Mouse (Mus musculus) mature B cell (primary cell): ENCODE data around the gene Mpig6b.

Source experiments
- in situ Hi-C: fragments of 300-500 bp; cut with MboI; formaldehyde crosslinking; loops from 2 replicates; pipeline ENCODE4 v1.14.3; 2019

Gene Mpig6b

GRCm38 (mm10) chr17:35060071-35060470 lies 5.9 kb downstream of the Mpig6b start:
- in situ Hi-C loops, result loop anchor here (5.0 kb wide), 1 partner anchor 38 kb away; no protein-coding TSS in a partner anchor

GRCm38 (mm10) chr17:35058911-35059892 lies 6.8 kb downstream of the Mpig6b start, which contains the start of gene Ddah2:
Gene Ddah2 (plus strand): TSS chr17:35059035.
- in situ Hi-C loops, result loop anchor here (10.0 kb wide), 1 partner anchor 54 kb away; the partner anchor contains the start of gene Vars

GRCm38 (mm10) chr17:35058316-35058715 lies 7.7 kb downstream of the Mpig6b start:
- in situ Hi-C loops, result loop anchor here (10.0 kb wide), 1 partner anchor 54 kb away; the partner anchor contains the start of gene Vars

GRCm38 (mm10) chr17:35057090-35057489 lies 8.9 kb downstream of the Mpig6b start:
- in situ Hi-C loops, result loop anchor here (10.0 kb wide), 1 partner anchor 52 kb away; the partner anchor contains the start of gene Vars

GRCm38 (mm10) chr17:35055691-35056495 lies 10.1 kb downstream of the Mpig6b start:
- in situ Hi-C loops, result loop anchor here (10.0 kb wide), 1 partner anchor 51 kb away; the partner anchor contains the start of gene Vars

- in situ Hi-C loops, result loop anchor here (10.0 kb wide), 1 partner anchor 48 kb away; the partner anchor contains the start of gene Vars
Observed at GRCm38 (mm10) chr17:35052271-35052798, 13.6 kb downstream of the Mpig6b start.

- in situ Hi-C loops, result loop anchor here (10.0 kb wide), 1 partner anchor 47 kb away; the partner anchor contains the start of gene Vars
Observed at GRCm38 (mm10) chr17:35051156-35052086, 14.6 kb downstream of the Mpig6b start.

GRCm38 (mm10) chr17:35050126-35050750 lies 15.7 kb downstream of the Mpig6b start:
- in situ Hi-C loops, result loop anchor here (10.0 kb wide), 1 partner anchor 45 kb away; the partner anchor contains the start of gene Vars

- in situ Hi-C loops, result loop anchor here (10.0 kb wide), 1 partner anchor 45 kb away; the partner anchor contains the start of gene Vars
Observed at GRCm38 (mm10) chr17:35049561-35050016, 16.4 kb downstream of the Mpig6b start, which contains the start of gene Clic1. Gene Clic1 (plus strand): TSS chr17:35049966.

- in situ Hi-C loops, result no loop called here
Observed at GRCm38 (mm10) chr17:35048932-35049440, 17.0 kb downstream of the Mpig6b start.

GRCm38 (mm10) chr17:35048149-35048931 lies 17.6 kb downstream of the Mpig6b start:
- in situ Hi-C loops, result no loop called here

GRCm38 (mm10) chr17:35047688-35048087 lies 18.3 kb downstream of the Mpig6b start:
- in situ Hi-C loops, result no loop called here

GRCm38 (mm10) chr17:35046681-35047455 lies 19.1 kb downstream of the Mpig6b start, which contains the start of gene Msh5:
Gene Msh5 (minus strand): TSS chr17:35046745.
- in situ Hi-C loops, result no loop called here

GRCm38 (mm10) chr17:35045807-35046680 lies 19.9 kb downstream of the Mpig6b start:
- in situ Hi-C loops, result no loop called here

- in situ Hi-C loops, result no loop called here
Observed at GRCm38 (mm10) chr17:35044904-35045806, 20.8 kb downstream of the Mpig6b start.

- in situ Hi-C loops, result no loop called here
Observed at GRCm38 (mm10) chr17:35043794-35044193, 22.2 kb downstream of the Mpig6b start.
